Mouse (Mus musculus): ENCODE results near the gene Polr1c. TPM values are rescaled to one million over a fixed set of nuclear protein-coding genes. Genes with fewer than 3 reads are reported as not detected.

Gene Polr1c
- polyA plus RNA-seq, 1 experiment: 125 TPM

- no peak overlapping the region for H3K4me3 ChIP-seq (ENCODE audit: insufficient read depth, poor library complexity, severe bottlenecking)
- TF ChIP-seq MYOG (IDR thresholded peaks at IDR 0.05; ENCODE audit: control insufficient read depth, extremely low read depth, insufficient read length) (no peak), MYOD1 (IDR thresholded peaks at IDR 0.05; ENCODE audit: control insufficient read depth, insufficient read length, low read depth) (peak; percentile 45)
- H3K27me3 ChIP-seq (ENCODE audit: control insufficient read depth, insufficient read depth, insufficient read length): no peaks in the 10 kb centered on the region
- H3K36me3 ChIP-seq (ENCODE audit: control insufficient read depth, insufficient read depth): peaks cover 43% of the 10 kb centered on the region
- H3K79me2 ChIP-seq (ENCODE audit: control insufficient read depth, insufficient read depth): peaks cover 87% of the 10 kb centered on the region
- H3K79me3 ChIP-seq (ENCODE audit: low read depth): peaks cover 73% of the 10 kb centered on the region
- H3ac ChIP-seq (ENCODE audit: control insufficient read depth, insufficient read length, low read depth): no peak overlapping the region
These were observed 24.2 kb upstream of the Polr1c start for GRCm38 (mm10) chr17:46272058-46272457.

GRCm38 (mm10) chr17:46269771-46270534 lies 22.1 kb upstream of the Polr1c start:
- Histone ChIP-seq H3K36me3 (ENCODE audit: control insufficient read depth, insufficient read depth) (peaks cover 47% of the 10 kb centered on the region), H3ac (ENCODE audit: control insufficient read depth, insufficient read length, low read depth) (peak overlapping the region; percentile 12), H3K27me3 (ENCODE audit: control insufficient read depth, insufficient read depth, insufficient read length) (no peaks in the 10 kb centered on the region), H3K79me3 (ENCODE audit: low read depth) (peaks cover 61% of the 10 kb centered on the region), H3K79me2 (ENCODE audit: control insufficient read depth, insufficient read depth) (peaks cover 82% of the 10 kb centered on the region), H3K4me3 (ENCODE audit: insufficient read depth, poor library complexity, severe bottlenecking) (no peak overlapping the region)
- TF ChIP-seq CEBPB (IDR thresholded peaks at IDR 0.05; ENCODE audit: low read depth) (no peak), MYOD1 (IDR thresholded peaks at IDR 0.05; ENCODE audit: control insufficient read depth, insufficient read length, low read depth) (peak; percentile 90)

- Histone ChIP-seq H3K79me3 (ENCODE audit: low read depth) (peaks cover 65% of the 10 kb centered on the region), H3K36me3 (ENCODE audit: control insufficient read depth, insufficient read depth) (peaks cover 62% of the 10 kb centered on the region), H3K79me2 (ENCODE audit: control insufficient read depth, insufficient read depth) (peaks cover 94% of the 10 kb centered on the region), H3ac (ENCODE audit: control insufficient read depth, insufficient read length, low read depth) (no peak overlapping the region), H3K27me3 (ENCODE audit: control insufficient read depth, insufficient read depth, insufficient read length) (no peaks in the 10 kb centered on the region), H3K4me3 (ENCODE audit: insufficient read depth, poor library complexity, severe bottlenecking) (no peak overlapping the region)
- no peak for TF ChIP-seq MYOD1 (IDR thresholded peaks at IDR 0.05; ENCODE audit: control insufficient read depth, insufficient read length, low read depth)
- no peak for TF ChIP-seq USF1 (IDR thresholded peaks at IDR 0.05; ENCODE audit: low read depth)
- no peak for TF ChIP-seq MAX (IDR thresholded peaks at IDR 0.05)
- TF ChIP-seq CTCF (IDR thresholded peaks at IDR 0.05; ENCODE audit: control insufficient read depth, insufficient read depth, insufficient read length): no peak
- no peak for TF ChIP-seq FOSL1 (IDR thresholded peaks at IDR 0.05; ENCODE audit: insufficient read depth, low read length, poor library complexity, severe bottlenecking)
- no peak for TF ChIP-seq MYOG (IDR thresholded peaks at IDR 0.05; ENCODE audit: control insufficient read depth, extremely low read depth, insufficient read length)
- no peak for TF ChIP-seq CEBPB (IDR thresholded peaks at IDR 0.05; ENCODE audit: low read depth)
These were observed 20.3 kb upstream of the Polr1c start for GRCm38 (mm10) chr17:46268026-46268720.

GRCm38 (mm10) chr17:46267511-46267910 lies 19.7 kb upstream of the Polr1c start:
- Histone ChIP-seq H3K79me2 (ENCODE audit: control insufficient read depth, insufficient read depth) (peaks cover 94% of the 10 kb centered on the region), H3ac (ENCODE audit: control insufficient read depth, insufficient read length, low read depth) (no peak overlapping the region), H3K27me3 (ENCODE audit: control insufficient read depth, insufficient read depth, insufficient read length) (no peaks in the 10 kb centered on the region), H3K36me3 (ENCODE audit: control insufficient read depth, insufficient read depth) (peaks cover 67% of the 10 kb centered on the region), H3K4me3 (ENCODE audit: insufficient read depth, poor library complexity, severe bottlenecking) (no peak overlapping the region), H3K79me3 (ENCODE audit: low read depth) (peaks cover 59% of the 10 kb centered on the region)
- TF ChIP-seq MAX (IDR thresholded peaks at IDR 0.05) (no peak), FOSL1 (IDR thresholded peaks at IDR 0.05; ENCODE audit: insufficient read depth, low read length, poor library complexity, severe bottlenecking) (no peak), USF1 (IDR thresholded peaks at IDR 0.05; ENCODE audit: low read depth) (no peak), MYOD1 (IDR thresholded peaks at IDR 0.05; ENCODE audit: control insufficient read depth, insufficient read length, low read depth) (no peak), MYOG (IDR thresholded peaks at IDR 0.05; ENCODE audit: control insufficient read depth, extremely low read depth, insufficient read length) (no peak), CTCF (IDR thresholded peaks at IDR 0.05; ENCODE audit: control insufficient read depth, insufficient read depth, insufficient read length) (no peak), CEBPB (IDR thresholded peaks at IDR 0.05; ENCODE audit: low read depth) (no peak)

GRCm38 (mm10) chr17:46266986-46267385 lies 19.1 kb upstream of the Polr1c start:
- Histone ChIP-seq H3ac (ENCODE audit: control insufficient read depth, insufficient read length, low read depth) (peak overlapping the region; percentile 20), H3K79me3 (ENCODE audit: low read depth) (peaks cover 56% of the 10 kb centered on the region), H3K4me3 (ENCODE audit: insufficient read depth, poor library complexity, severe bottlenecking) (no peak overlapping the region), H3K36me3 (ENCODE audit: control insufficient read depth, insufficient read depth) (peaks cover 72% of the 10 kb centered on the region), H3K79me2 (ENCODE audit: control insufficient read depth, insufficient read depth) (peaks cover 90% of the 10 kb centered on the region), H3K27me3 (ENCODE audit: control insufficient read depth, insufficient read depth, insufficient read length) (no peaks in the 10 kb centered on the region)
- TF ChIP-seq FOSL1 (IDR thresholded peaks at IDR 0.05; ENCODE audit: insufficient read depth, low read length, poor library complexity, severe bottlenecking) (no peak), MAX (IDR thresholded peaks at IDR 0.05) (no peak), MYOD1 (IDR thresholded peaks at IDR 0.05; ENCODE audit: control insufficient read depth, insufficient read length, low read depth) (no peak)

Measured in C2C12 (cell line).